Mouse (Mus musculus) heart, adult 9 months (tissue): Measurements from ENCODE around the gene D630023F18Rik.

Experiments
- DNase-seq, 2 experiments: peaks; one replicate each; pipeline ENCODE4 v3.0.0; 2022; ENCODE audit warnings: low spot score in 2 of 2

Gene D630023F18Rik

GRCm38 (mm10) chr1:65112031-65112806 lies 10.8 kb downstream of the D630023F18Rik start:
- peak; percentile 36 to 75 for DNase-seq

- DNase-seq: no peak
Observed at GRCm38 (mm10) chr1:65109756-65110435, 13.1 kb downstream of the D630023F18Rik start.

- DNase-seq: no peak
Observed at GRCm38 (mm10) chr1:65109196-65109595, 13.8 kb downstream of the D630023F18Rik start.

GRCm38 (mm10) chr1:65107654-65108279 lies 15.2 kb downstream of the D630023F18Rik start:
- no peak for DNase-seq

GRCm38 (mm10) chr1:65103273-65103672 lies 19.7 kb downstream of the D630023F18Rik start, which contains the start of gene Cryga:
Gene Cryga (minus strand): TSS chr1:65103373.
- DNase-seq: no peak

- DNase-seq: no peak
Observed at GRCm38 (mm10) chr1:65096953-65097352, 26.1 kb downstream of the D630023F18Rik start.

GRCm38 (mm10) chr1:65091566-65091965 lies 31.4 kb downstream of the D630023F18Rik start:
- DNase-seq: no peak

GRCm38 (mm10) chr1:65090370-65090769 lies 32.6 kb downstream of the D630023F18Rik start:
- DNase-seq: peak in 1 of 2 experiments; percentile 29

GRCm38 (mm10) chr1:65088567-65089356 lies 34.3 kb downstream of the D630023F18Rik start:
- no peak for DNase-seq

GRCm38 (mm10) chr1:65082188-65082587 lies 40.8 kb downstream of the D630023F18Rik start, which contains the start of gene Crygb:
Gene Crygb (minus strand): TSS chr1:65082288.
- DNase-seq: no peak

GRCm38 (mm10) chr1:65075607-65076006 lies 47.4 kb downstream of the D630023F18Rik start:
- DNase-seq: no peak

GRCm38 (mm10) chr1:65073589-65073988 lies 49.4 kb downstream of the D630023F18Rik start, which contains the start of gene Crygc:
Gene Crygc (minus strand): TSS chr1:65073689.
- no peak for DNase-seq

GRCm38 (mm10) chr1:65067842-65068241 lies 55.2 kb downstream of the D630023F18Rik start:
- DNase-seq: no peak

- no peak for DNase-seq
Observed at GRCm38 (mm10) chr1:65064201-65064600, 58.8 kb downstream of the D630023F18Rik start.

- DNase-seq: no peak
Observed at GRCm38 (mm10) chr1:65063352-65063751, 59.7 kb downstream of the D630023F18Rik start, which contains the start of gene Crygd. Gene Crygd (minus strand): TSS chr1:65063452.
